Mouse (Mus musculus): ENCODE data around the gene Tctn1. TPM values are rescaled to one million over a fixed set of nuclear protein-coding genes. Genes with fewer than 3 reads are reported as not detected.
A peak's percentile ranks its signal among the peaks of the same experiment; 100 is the strongest.
"Not testable (repeated sequence)": the region's sequence is repeated elsewhere in the genome, so short reads cannot be mapped to it uniquely, and the experiment has no call there.

Gene Tctn1
- polyA plus RNA-seq, 1 experiment from 2014 or later, result 4.8 TPM

- Histone ChIP-seq H3K27me3 (no peaks in the 10 kb centered on the region), H3K27ac (no peak overlapping the region), H3K36me3 (no peaks in the 10 kb centered on the region), H3K9ac (replicated peaks) (no peak overlapping the region), H3K9me3 (no peaks in the 10 kb centered on the region), H3K4me1 (replicated peaks) (peaks cover 15% of the 10 kb centered on the region), H3K4me2 (no peak overlapping the region), H3K4me3 (replicated peaks) (no peak overlapping the region)
- WGBS, result 92% methylated on average over 6 of the region's 6 CpGs
- ATAC-seq (ENCODE audit: insufficient number of reproducible peaks, insufficient read depth, low FRiP score, low TSS enrichment, low read depth), result no peak
These were observed 46.6 kb downstream of the Tctn1 start for GRCm38 (mm10) chr5:122217636-122218035.

- no peak for ATAC-seq (ENCODE audit: insufficient number of reproducible peaks, insufficient read depth, low FRiP score, low TSS enrichment, low read depth)
- WGBS, result 85% methylated on average over 6 of the region's 6 CpGs
- H3K27me3 ChIP-seq, result no peaks in the 10 kb centered on the region
These were observed 50.4 kb downstream of the Tctn1 start for GRCm38 (mm10) chr5:122213861-122214260.

GRCm38 (mm10) chr5:122212820-122213219 is 51.4 kb downstream of the Tctn1 start:
- H3K27me3 ChIP-seq; H3K4me3 ChIP-seq (replicated peaks); ATAC-seq (ENCODE audit: insufficient number of reproducible peaks, insufficient read depth, low FRiP score, low TSS enrichment, low read depth); H3K27ac ChIP-seq; H3K9ac ChIP-seq (replicated peaks); H3K36me3 ChIP-seq; H3K9me3 ChIP-seq; H3K4me2 ChIP-seq: not testable (repeated sequence)
- WGBS, result 91% methylated on average over 1 of the region's 1 CpGs
- H3K4me1 ChIP-seq (replicated peaks), result peaks cover 18% of the 10 kb centered on the region

More at GRCm38 (mm10) chr5:122213861-122214260, 50.4 kb downstream of the Tctn1 start:
- Histone ChIP-seq H3K4me3 (replicated peaks) (no peak overlapping the region), H3K9me3 (no peaks in the 10 kb centered on the region), H3K36me3 (no peaks in the 10 kb centered on the region), H3K4me2 (no peak overlapping the region), H3K4me1 (replicated peaks) (peaks cover 14% of the 10 kb centered on the region), H3K9ac (replicated peaks) (no peak overlapping the region), H3K27ac (no peak overlapping the region)

GRCm38 (mm10) chr5:122212125-122212524 is 52.1 kb downstream of the Tctn1 start:
- H3K4me2 ChIP-seq, result no peak overlapping the region
- H3K27me3 ChIP-seq, result no peaks in the 10 kb centered on the region
- no peak overlapping the region for H3K27ac ChIP-seq
- no peak overlapping the region for H3K9ac ChIP-seq (replicated peaks)
- no peaks in the 10 kb centered on the region for H3K36me3 ChIP-seq
- no peak for ATAC-seq (ENCODE audit: insufficient number of reproducible peaks, insufficient read depth, low FRiP score, low TSS enrichment, low read depth)
- peaks cover 18% of the 10 kb centered on the region for H3K4me1 ChIP-seq (replicated peaks)
- no peak overlapping the region for H3K4me3 ChIP-seq (replicated peaks)
- H3K9me3 ChIP-seq, result no peaks in the 10 kb centered on the region
- WGBS, result 85% methylated on average over 8 of the region's 8 CpGs

- H3K27ac ChIP-seq, result no peak overlapping the region
- H3K9ac ChIP-seq (replicated peaks), result no peak overlapping the region
- WGBS, result 93% methylated on average over 8 of the region's 8 CpGs
- H3K27me3 ChIP-seq, result no peaks in the 10 kb centered on the region
- no peaks in the 10 kb centered on the region for H3K9me3 ChIP-seq
- H3K4me3 ChIP-seq (replicated peaks), result no peak overlapping the region
- H3K36me3 ChIP-seq, result no peaks in the 10 kb centered on the region
- peaks cover 18% of the 10 kb centered on the region for H3K4me1 ChIP-seq (replicated peaks)
- no peak for ATAC-seq (ENCODE audit: insufficient number of reproducible peaks, insufficient read depth, low FRiP score, low TSS enrichment, low read depth)
- no peak overlapping the region for H3K4me2 ChIP-seq
These were observed 53.4 kb downstream of the Tctn1 start for GRCm38 (mm10) chr5:122210890-122211289.

- H3K36me3 ChIP-seq, result no peaks in the 10 kb centered on the region
- WGBS, result 7% methylated on average over 21 of the region's 21 CpGs
- peak; percentile 76; the same call in 1 of the 2 replicates for ATAC-seq (ENCODE audit: insufficient number of reproducible peaks, insufficient read depth, low FRiP score, low TSS enrichment, low read depth)
- peak overlapping the region; percentile 53 for H3K9ac ChIP-seq (replicated peaks)
- no peaks in the 10 kb centered on the region for H3K27me3 ChIP-seq
- H3K27ac ChIP-seq, result peak overlapping the region; percentile 72
- peaks cover 18% of the 10 kb centered on the region for H3K4me1 ChIP-seq (replicated peaks)
- H3K4me3 ChIP-seq (replicated peaks), result peak overlapping the region; percentile 35
- H3K9me3 ChIP-seq, result no peaks in the 10 kb centered on the region
- peak overlapping the region; percentile 61 for H3K4me2 ChIP-seq
These were observed 54.5 kb downstream of the Tctn1 start for GRCm38 (mm10) chr5:122209591-122210368.

- peaks cover 18% of the 10 kb centered on the region for H3K4me1 ChIP-seq (replicated peaks)
- 41% methylated on average over 6 of the region's 6 CpGs for WGBS
- no peak overlapping the region for H3K4me3 ChIP-seq (replicated peaks)
- H3K27me3 ChIP-seq, result no peaks in the 10 kb centered on the region
- H3K9me3 ChIP-seq, result no peaks in the 10 kb centered on the region
- peak overlapping the region; percentile 53; the same call in 1 of the 2 replicates for H3K9ac ChIP-seq (replicated peaks)
- peak overlapping the region; percentile 61 for H3K4me2 ChIP-seq
- no peak for ATAC-seq (ENCODE audit: insufficient number of reproducible peaks, insufficient read depth, low FRiP score, low TSS enrichment, low read depth)
- no peaks in the 10 kb centered on the region for H3K36me3 ChIP-seq
- H3K27ac ChIP-seq, result peak overlapping the region; percentile 72; the same call in 1 of the 2 replicates
These were observed 55.4 kb downstream of the Tctn1 start for GRCm38 (mm10) chr5:122208909-122209308.

- ATAC-seq (ENCODE audit: insufficient number of reproducible peaks, insufficient read depth, low FRiP score, low TSS enrichment, low read depth), result no peak
- no peaks in the 10 kb centered on the region for H3K36me3 ChIP-seq
- peaks cover 18% of the 10 kb centered on the region for H3K4me1 ChIP-seq (replicated peaks)
- no peaks in the 10 kb centered on the region for H3K27me3 ChIP-seq
- H3K4me2 ChIP-seq, result no peak within 1 kb of the TSS
- H3K9me3 ChIP-seq, result no peaks in the 10 kb centered on the region
- no peak within 1 kb of the TSS for H3K4me3 ChIP-seq (replicated peaks)
- H3K9ac ChIP-seq (replicated peaks), result no peak within 1 kb of the TSS
- no peak within 1 kb of the TSS for H3K27ac ChIP-seq
- WGBS, result 84% methylated on average over 4 of the region's 4 CpGs
These were observed 57.8 kb downstream of the Tctn1 start, which contains the start of gene Hvcn1 for GRCm38 (mm10) chr5:122206475-122206874. Gene Hvcn1 (plus strand): TSS chr5:122206804.

- Histone ChIP-seq H3K36me3 (no peaks in the 10 kb centered on the region), H3K9me3 (peaks cover 7% of the 10 kb centered on the region; the same call in 1 of the 2 replicates), H3K4me1 (replicated peaks) (peaks cover 6% of the 10 kb centered on the region), H3K27me3 (no peaks in the 10 kb centered on the region), H3K27ac (no peak overlapping the region), H3K4me3 (replicated peaks) (no peak overlapping the region), H3K9ac (replicated peaks) (no peak overlapping the region), H3K4me2 (no peak overlapping the region)
- 67% methylated on average over 2 of the region's 2 CpGs for WGBS
- no peak for ATAC-seq (ENCODE audit: insufficient number of reproducible peaks, insufficient read depth, low FRiP score, low TSS enrichment, low read depth)
These were observed 60.1 kb downstream of the Tctn1 start for GRCm38 (mm10) chr5:122204180-122204579.

GRCm38 (mm10) chr5:122201904-122202303 is 62.4 kb downstream of the Tctn1 start:
- H3K27me3 ChIP-seq, result no peaks in the 10 kb centered on the region
- no peaks in the 10 kb centered on the region for H3K36me3 ChIP-seq
- no peak overlapping the region for H3K27ac ChIP-seq
- no peak for ATAC-seq (ENCODE audit: insufficient number of reproducible peaks, insufficient read depth, low FRiP score, low TSS enrichment, low read depth)
- 88% methylated on average over 6 of the region's 6 CpGs for WGBS
- H3K4me2 ChIP-seq, result no peak overlapping the region
- H3K4me1 ChIP-seq (replicated peaks), result no peaks in the 10 kb centered on the region
- peaks cover 7% of the 10 kb centered on the region; the same call in 1 of the 2 replicates for H3K9me3 ChIP-seq
- no peak overlapping the region for H3K4me3 ChIP-seq (replicated peaks)
- H3K9ac ChIP-seq (replicated peaks), result no peak overlapping the region

GRCm38 (mm10) chr5:122200872-122201271 is 63.4 kb downstream of the Tctn1 start:
- Histone ChIP-seq H3K36me3 (no peaks in the 10 kb centered on the region), H3K9ac (replicated peaks) (no peak overlapping the region), H3K27ac (no peak overlapping the region), H3K4me2 (no peak overlapping the region), H3K27me3 (no peaks in the 10 kb centered on the region), H3K4me3 (replicated peaks) (no peak overlapping the region), H3K9me3 (peaks cover 7% of the 10 kb centered on the region; the same call in 1 of the 2 replicates), H3K4me1 (replicated peaks) (no peaks in the 10 kb centered on the region)
- 85% methylated on average over 4 of the region's 4 CpGs for WGBS
- no peak for ATAC-seq (ENCODE audit: insufficient number of reproducible peaks, insufficient read depth, low FRiP score, low TSS enrichment, low read depth)

Measured in limb, embryonic 12.5 days (tissue).